Mouse (Mus musculus) c-Kit-negative CD71-positive TER-119-positive erythroid progenitor cells, embryonic 14.5 days (primary cell): ENCODE results near the gene Gna12.

Experiments used
- DNase-seq: peaks from one replicate; pipeline ENCODE4 v3.0.0-alpha.2; 2013; ENCODE audit warnings: low read depth, low spot score

The Gna12 gene

DNA sequence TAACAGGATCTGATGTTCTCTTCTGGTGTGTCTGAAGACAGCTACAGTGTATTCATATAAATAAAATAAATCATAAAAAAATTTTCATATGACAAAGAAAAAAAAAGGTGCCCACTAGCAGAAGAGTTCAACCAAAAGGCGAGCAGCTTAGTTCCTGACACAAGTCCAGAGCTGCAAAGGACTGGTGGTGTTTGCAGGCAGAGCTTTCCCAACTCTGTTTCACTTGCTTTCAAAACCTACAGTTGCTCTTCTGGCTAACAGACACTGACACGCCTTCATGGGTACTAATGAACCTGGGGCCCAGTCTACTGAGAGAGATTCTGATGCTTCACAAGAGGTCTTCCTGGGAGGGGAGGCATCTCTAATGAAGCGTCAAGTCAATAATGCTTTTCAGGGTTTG is 34.2 kb downstream of the Gna12 start:
- no peak for DNase-seq

GRCm38 (mm10) chr5:140795176-140795575 is 35.1 kb downstream of the Gna12 start:
- DNase-seq, result no peak

DNA sequence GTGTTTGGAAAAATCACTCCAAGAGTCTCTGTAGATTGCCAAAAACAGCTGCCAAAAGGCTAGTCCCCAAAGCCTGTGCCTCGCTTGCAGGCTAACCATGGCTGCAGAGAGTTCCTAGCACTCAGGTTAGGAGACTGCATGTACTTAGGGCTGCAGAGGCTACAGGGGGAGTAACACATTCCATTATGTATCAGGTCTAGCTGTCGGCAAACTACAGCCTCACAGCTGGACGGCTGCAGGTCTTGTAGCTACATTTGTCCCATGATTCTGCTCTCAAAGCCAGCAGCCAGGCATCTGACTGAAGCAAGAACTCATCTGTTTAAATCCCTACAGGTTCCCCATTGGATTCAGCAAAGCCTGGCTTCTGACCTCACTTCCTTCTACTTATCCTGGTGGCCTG is 35.5 kb downstream of the Gna12 start:
- no peak for DNase-seq

DNA sequence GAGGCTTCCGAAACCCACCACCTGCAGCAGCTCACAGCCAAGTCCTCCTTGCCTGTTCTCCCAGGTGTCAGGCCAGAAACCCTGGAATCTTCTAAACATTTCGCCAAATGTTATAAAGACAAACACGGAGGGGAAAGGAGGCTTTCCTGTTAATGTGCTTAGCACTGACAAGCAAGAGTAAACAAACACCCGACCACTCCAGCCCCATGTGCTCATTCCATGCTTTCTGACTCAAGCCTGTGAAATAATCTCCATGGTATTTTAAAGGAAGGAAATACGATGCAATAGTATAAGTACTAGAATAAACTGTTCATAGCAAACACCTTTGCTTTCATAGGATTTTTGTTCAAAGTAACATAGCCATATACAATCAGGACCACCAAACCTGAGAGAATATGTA is 38.0 kb downstream of the Gna12 start:
- DNase-seq, result no peak

GRCm38 (mm10) chr5:140790937-140791877 is 39.0 kb downstream of the Gna12 start:
- no peak for DNase-seq

GRCm38 (mm10) chr5:140790392-140790791 is 39.8 kb downstream of the Gna12 start:
- no peak for DNase-seq

DNA sequence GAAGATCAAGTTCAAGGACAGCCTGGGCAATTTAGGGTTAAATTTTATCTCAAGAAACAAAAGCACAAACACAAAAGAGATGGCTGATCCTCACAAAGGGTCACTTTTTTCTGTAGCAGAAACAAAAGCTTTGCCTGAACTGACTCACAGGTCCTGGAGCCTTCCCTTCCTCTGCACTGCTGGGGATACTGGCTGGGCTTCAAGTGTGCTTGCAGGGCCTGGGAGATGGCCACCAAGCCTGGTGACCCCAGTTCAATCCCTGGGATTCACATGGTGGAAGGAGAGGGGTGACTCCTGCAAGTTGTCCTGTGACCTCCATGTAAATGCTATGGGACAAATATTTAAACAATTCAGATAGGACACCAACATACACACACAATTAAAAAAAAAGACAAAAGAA is 40.7 kb downstream of the Gna12 start:
- no peak for DNase-seq

DNA sequence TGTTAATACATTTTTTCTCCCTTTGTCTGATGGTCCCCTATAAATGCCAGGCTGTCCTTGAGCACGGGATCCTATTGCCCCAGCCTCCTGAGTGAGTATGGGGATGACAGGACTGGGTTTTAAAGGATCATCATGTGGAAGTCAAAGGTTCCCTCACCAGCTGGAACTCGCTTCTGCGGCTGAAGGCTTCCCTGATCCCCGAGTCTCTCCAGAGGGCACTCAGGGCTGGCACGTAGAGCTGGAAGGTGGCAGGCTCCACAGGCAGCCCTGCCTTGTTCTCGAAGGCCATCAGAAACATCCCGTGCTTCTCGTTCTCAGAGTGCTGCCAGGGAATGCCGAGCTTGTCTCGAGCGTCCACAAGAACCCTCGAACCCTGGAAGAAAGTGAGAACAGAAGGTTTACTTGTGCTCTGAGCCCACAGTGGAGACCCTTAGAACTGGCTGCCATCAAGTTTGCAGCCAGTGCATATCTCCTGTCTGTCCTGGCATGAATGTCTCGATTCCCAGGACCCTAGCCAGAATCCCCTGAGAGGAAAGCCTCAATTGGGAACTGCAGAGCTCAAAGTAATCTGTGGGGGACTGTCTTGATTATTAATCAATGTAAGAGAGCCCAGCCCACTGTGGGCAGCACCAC is 44.9 kb downstream of the Gna12 start:
- no peak for DNase-seq

DNA sequence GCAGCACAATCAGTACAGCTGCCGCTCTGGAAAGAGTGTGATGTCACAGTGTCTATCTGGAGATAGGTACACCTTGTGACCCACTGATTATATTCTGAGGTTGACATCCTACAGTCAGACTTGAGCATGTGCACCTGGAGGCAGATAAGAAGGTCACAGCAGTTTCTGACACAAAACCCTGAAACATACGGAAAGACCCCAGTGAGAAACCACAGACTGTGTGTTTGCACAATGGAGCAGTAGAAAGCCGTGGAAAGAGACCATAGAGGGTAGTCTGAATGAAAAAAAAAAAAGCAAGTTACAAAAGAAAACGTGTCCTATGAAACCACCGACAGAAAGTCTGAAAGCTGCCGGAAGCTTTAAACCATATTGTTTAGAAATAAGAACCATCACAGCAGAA is 45.9 kb downstream of the Gna12 start:
- DNase-seq, result no peak

DNA sequence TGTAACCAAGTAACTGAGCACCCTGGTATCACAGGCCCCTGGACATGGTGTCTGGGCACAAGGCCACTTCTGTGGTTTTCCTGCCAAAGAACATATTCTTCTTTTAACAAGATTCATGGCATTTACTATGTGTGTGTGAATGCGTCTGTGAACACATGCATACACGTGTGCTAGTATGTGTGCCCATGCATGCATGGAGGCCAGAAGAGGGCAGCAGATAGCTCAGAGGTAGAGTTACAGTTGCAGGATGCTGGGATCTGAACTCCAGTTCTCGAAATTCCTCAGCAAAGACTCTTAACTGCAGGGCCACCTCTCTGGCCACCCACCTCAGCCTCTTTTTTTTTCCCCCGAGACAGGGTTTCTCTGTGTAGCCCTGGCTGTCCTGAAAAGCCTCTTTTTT is 46.7 kb downstream of the Gna12 start:
- DNase-seq, result no peak

- no peak for DNase-seq
Observed at GRCm38 (mm10) chr5:140781886-140782572, 48.2 kb downstream of the Gna12 start.

DNA sequence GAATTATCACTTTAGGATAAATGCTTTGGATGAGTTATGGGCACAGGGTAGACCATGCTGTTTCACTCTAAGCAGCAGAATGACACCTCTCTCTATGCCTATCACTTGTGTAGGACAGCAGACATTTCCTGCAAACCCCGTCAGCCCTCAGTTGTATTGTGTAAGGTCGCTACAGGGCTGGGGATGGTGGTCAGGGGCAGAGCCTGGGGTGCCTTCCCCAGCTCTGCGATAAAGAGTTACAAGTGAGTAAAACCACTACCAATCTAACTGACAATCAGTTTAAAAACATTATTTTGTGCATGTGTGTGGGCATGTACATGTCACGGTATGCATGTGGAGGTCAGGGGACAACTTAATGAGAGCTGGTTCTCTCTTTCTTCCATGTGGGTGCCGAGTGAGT is 49.1 kb downstream of the Gna12 start:
- DNase-seq, result no peak

- no peak for DNase-seq
Observed at GRCm38 (mm10) chr5:140776968-140777367, 53.3 kb downstream of the Gna12 start.

- DNase-seq, result no peak
Observed at GRCm38 (mm10) chr5:140775111-140775510, 55.1 kb downstream of the Gna12 start.

DNA sequence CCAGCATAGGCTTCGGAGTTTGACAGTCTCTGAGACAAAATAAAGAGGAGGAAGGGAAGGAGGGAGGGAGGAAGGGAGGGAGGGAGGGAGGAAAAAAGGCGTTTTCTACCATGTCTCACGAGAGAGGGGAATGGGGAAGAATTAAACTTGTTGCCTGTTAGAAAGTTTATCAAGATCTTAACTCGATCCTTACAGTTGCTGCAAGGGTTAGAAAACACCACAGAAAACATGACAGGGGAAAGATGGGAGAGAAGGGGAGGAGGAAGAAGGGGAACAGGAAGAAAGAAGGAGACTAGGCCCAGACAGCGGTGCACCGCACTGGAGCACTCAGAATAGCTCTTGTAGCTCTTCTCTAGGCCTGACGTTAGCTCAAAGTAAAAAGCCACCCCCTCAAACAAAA is 58.1 kb downstream of the Gna12 start:
- DNase-seq, result no peak

DNA sequence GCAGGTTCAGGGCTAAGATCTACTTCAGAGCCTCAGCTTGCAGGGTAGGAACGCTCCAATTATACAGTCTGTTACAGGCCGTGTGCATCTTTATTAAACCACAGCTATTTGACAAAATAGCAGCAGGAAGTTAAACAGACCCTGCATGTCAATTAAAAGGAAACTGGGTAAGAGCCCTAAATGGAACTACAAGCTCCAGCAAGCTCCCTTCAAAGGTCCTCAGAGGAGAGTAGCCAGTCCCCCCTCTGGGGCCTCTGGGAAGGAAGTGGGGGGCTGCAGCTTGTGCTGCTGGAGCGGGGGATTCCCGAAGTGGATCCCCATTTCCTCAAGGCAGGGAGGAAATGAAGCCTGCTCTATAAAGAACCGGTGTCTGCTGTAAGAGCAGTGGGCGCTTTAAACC is 58.6 kb downstream of the Gna12 start:
- DNase-seq, result no peak

DNA sequence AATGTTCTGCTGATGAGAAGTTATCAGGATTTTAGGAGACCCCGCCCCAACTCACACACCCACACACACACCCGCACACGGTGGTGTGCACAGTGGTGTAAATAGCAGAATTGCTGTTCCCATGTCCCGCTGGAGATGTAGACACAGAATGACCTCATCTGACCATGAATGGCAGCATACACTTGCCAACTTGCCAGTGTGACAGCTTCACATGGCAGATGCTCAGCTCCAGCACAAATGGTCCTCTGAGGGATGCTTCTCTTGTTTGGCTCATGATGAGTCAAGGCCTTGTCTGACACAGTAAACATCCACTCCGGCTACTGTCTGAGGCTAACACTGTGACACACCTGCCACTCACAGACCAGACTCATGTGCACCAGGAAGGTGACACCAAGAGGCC is 61.9 kb downstream of the Gna12 start:
- DNase-seq, result no peak

DNA sequence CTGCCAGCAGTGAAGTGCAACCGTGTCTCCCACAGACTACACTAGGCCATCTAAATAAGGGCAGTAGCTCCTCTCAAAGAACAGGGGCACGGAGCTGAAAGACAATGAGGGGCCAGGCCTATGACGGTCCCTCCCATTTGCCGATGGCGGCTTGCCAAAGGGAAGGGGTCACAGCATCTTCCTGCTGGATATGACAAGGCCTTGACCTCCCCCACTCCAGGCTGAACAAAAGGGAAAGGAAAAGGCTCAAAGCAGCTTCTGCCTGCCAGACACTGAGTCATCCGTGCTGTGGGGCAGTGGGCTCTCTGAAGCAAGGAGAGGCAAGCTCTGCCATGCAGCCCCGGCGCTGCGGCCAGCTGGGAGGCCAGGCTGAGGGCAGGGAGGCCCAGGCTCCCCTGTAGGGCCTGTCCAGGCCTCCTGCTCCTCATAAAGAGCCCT is 62.5 kb downstream of the Gna12 start:
- no peak for DNase-seq

GRCm38 (mm10) chr5:140766566-140766965 is 63.7 kb downstream of the Gna12 start:
- DNase-seq, result no peak

GRCm38 (mm10) chr5:140764921-140765613 is 65.2 kb downstream of the Gna12 start:
- no peak for DNase-seq

DNA sequence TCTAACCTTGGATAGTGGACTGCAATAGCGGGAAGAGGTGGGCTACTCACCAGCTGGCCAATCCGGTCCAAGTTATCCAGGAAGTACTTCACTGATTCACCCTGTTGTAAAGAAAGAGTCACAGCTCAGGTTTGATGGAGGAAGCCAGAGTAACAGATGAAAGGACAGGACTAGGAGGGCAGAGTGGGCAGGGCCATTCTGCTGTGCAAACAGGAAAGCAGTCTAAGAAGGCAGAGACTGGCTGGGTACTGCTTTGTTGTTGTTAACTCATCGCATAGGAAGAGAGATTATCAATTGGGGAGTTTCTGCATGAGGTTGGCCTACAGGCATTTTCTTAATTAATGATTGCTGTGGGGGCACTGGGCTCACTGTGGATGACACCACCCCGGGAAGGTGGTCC is 67.7 kb downstream of the Gna12 start:
- DNase-seq, result no peak

- no peak for DNase-seq
Observed at GRCm38 (mm10) chr5:140758864-140759263, 71.4 kb downstream of the Gna12 start.
